Mouse (Mus musculus) embryo, embryonic 10 days (tissue): ENCODE results near the gene Cpe.
"Not testable (repeated sequence)": the region's sequence is repeated elsewhere in the genome, so short reads cannot be mapped to it uniquely, and the experiment has no call there.

Source experiments
- DNase-seq: peaks from one replicate; pipeline ENCODE4 v3.0.0-alpha.2; 2015; ENCODE audit warnings: low spot score

Cpe gene

DNA sequence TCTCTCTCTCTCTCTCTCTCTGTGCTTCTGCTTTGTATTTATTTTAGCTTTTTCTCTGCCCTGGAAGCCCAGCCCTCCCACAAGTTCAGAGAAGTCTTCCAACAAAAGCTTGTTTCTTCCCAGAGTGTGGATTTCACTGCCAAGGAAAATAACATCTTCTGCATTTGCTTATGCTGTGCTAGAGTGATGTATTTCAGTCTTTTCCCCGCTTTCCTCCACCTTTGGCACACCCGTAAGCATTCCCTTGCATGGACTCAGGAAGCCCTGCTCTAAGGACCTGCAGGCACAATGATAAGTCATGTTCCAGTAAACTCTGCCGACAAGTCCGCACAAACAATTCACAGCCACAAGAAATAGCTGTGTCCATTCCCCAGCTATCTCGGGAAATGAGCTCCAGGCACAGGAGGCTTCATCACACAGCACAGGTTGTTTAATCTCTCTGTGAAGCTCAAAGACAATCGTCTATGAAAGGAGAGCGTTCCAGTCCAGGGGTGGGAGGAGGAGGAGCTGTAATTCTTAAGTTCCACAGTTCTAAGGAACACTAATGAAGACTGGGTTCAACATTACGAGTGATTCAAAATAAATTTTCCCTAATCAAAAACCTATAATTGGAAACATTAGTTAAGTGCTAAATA lies 17.8 kb downstream of the Cpe start:
- no peak for DNase-seq

DNA sequence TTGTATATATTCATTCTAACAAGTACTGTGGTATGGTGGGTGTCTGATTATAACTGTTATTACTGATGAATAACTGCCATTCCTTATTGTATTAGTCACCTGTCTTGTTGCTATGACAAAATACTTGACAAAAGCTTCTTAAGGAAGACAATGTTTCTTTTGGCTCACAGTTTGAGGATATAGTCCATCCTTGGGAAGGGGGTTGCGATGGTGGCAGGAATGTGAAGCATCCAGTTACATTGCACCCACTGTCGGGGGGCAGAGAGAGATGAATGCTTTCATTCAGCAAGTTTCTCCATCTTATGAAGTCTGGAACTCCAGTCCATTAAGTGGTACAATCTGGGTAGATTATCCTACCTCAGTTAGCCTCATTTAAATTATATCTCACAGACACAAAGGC lies 19.9 kb downstream of the Cpe start:
- DNase-seq, result no peak

DNA sequence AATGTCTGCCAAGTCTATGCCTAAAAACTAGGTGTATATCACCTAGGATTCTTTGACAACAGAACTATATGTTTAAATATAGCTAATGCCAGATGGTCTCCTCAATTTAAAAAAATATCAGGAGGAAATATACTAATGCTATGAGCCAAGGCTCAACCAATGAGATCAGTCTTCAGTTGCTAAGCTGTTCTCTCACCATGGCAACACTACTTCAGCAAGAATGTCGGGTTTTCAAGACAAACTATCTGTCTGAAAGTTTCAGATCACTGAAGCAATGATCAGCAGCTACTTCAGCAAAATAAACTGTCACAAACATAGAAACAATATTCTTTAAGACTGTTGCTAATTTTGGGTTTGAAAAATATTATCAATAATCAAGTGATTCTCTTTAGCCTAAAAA lies 20.9 kb downstream of the Cpe start:
- DNase-seq, result no peak

DNA sequence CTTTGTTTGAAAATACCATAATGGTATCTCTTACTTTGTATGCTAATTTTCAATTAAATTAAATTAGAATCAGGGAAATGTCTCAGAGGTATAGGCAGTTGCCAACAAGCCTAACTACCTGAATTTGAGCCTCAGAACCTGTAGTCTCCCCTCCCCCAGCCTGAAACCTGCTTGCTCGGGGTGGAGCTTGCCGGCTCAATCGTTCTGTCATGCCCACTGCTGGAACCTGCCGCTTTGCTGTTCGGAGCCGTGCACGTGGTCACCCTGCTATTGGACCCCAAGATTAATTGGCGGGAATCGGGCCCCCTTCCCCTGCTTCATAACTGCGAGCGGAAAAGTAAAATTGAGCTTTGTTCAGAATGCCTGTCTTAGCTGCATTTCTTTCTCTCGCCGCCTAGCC lies 26.5 kb downstream of the Cpe start:
- not testable (repeated sequence) for DNase-seq

DNA sequence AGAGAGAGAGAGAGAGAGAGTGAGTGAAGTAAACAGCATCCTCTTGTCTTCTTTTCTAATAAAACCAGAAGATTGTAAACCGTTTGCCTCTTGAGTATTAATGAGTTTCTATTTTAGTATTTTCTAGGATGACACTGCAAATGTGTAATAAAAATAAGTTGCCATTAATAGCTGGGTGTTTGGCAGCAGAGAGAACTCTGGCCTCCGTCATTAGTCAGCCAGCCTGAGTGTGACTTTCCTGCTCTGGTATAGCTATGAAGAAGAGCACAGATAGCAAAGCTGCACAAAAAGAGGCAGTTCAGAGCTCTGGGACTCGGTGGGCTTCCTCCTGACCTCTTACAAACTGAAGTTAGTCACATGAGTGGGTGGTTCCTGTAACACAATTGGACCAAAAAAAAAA lies 27.3 kb downstream of the Cpe start:
- DNase-seq, result no peak

DNA sequence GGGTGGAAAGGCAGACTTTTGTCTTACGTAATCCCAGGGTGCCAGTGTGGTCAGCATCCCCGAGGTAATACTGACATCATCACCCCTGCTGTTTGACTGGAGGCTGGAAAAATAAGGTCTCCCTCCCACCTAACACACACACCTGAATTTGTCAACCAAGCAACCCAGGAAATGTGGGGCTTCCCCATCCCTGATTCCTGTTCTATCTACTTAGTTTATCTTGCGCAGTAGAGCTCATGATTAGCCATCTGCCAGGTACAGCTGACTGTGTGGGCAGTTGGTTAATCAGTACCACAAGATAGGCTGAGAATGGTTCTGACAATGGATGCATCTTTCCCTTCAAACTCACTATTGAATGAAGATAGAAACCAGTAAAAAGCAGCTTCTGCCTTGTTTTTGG lies 28.0 kb downstream of the Cpe start:
- no peak for DNase-seq

DNA sequence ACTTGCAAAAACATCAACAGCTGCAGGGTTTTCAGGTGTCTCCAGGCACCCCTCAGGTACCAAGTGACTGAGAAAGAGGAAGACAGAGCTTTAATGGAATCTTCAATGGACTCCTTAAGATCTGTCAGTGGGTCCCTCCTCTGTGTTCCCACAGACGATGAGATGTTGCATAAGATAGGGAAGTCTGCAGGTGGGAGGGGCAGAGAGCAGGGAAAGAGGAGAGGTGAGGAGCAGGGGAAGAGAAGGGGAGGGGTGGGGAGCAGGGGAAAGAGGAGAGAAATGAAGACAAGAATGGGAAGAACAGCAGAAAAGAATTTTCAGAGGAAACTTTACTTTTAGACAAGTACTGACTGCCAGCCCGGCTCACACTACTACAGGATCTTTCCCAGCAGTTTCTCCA lies 28.5 kb downstream of the Cpe start:
- no peak for DNase-seq

DNA sequence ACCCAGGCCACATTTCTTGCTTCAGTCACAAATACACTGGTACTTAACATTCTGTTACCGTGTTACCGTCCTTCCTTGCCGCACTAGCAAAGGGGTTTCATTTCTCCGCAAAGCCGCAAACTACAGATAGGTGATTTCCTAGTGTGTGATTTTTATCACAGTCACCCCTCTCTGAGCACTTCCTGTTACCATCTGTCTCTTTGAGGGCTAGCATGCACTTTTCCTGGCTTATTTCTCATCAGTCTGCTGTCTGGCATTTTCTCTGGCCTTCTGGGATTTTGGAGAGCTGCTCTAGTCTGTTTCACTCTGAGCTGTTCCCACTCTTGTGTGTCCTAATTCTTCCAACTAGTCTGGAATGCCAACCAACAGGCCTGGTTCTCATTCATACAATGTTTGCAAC lies 33.8 kb downstream of the Cpe start:
- DNase-seq, result no peak

DNA sequence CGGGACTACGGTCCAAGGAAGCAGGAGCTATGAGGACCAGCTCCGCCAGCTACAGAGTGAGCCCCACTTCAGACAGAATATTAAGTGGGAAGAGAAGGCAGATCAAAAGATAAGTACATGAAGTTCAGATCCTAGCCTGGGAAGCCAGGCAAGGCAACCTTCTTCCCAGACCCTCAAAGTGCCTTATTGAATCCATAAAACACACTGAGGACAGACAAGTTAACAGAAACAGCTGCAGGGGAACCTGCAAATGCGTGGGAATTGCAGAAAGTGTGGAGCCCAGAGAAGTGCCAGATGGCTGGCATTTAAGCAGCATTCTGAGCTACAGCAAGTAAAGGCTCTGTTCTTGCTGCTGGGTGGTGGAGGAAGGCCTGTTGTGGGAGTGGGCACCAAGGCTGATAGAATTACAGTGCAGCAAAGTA lies 34.9 kb downstream of the Cpe start:
- no peak for DNase-seq

DNA sequence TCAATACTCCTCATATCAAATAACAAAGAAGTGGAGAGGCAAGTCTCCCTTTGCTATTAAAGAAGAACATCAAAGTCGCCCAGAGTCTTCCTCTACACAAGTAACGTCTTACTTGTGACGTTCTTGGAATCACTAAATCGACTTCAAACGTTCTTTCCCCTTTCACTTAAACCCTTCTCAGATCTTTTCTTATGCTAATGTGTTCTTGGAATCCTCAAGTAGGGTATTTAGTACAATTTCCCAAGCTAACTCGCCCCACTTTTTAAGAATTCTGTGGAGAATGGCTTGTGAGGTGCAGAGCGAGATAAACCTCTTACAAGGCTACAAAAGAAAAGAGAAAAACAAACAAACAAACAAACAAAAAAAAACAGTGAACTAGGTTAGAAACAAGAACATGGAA lies 35.3 kb downstream of the Cpe start:
- DNase-seq, result no peak

DNA sequence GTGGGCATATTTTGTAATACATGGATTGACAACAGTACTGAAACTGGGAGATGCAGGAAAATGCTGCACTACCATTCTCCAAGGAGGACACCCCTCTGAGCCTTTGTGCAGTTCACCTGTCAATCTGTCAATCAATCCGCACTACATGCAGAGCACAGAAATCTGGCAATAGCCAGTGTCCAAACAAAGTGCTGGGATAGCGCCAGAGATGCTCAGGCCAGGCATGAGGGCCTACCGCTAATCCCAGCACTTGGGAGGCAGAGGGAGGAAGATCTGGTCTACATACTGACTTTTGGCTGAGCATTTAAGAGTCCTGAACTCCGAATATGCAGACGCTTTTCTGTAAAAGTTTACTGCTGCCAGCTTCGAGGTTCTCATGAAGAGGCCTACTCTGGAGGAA lies 37.0 kb downstream of the Cpe start:
- DNase-seq, result no peak

DNA sequence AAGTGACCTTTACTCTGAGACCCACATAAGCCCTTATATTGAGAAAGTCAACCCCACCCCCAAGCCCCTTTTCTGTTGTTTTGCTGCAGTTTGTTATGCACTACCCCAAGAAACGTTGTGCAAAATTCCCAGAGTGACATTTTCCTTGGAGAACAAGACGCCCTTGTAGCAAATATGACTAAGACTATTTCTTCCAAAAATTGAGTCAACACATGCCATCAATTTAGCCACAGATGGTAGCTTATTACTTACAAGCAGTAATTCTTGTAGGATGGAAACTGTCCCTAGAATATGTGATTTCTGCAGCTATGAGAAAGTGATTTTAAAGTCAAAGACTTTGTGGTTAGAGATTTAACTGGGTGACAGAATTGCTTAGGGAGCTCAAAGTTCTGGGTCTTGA lies 37.8 kb downstream of the Cpe start:
- DNase-seq, result no peak

DNA sequence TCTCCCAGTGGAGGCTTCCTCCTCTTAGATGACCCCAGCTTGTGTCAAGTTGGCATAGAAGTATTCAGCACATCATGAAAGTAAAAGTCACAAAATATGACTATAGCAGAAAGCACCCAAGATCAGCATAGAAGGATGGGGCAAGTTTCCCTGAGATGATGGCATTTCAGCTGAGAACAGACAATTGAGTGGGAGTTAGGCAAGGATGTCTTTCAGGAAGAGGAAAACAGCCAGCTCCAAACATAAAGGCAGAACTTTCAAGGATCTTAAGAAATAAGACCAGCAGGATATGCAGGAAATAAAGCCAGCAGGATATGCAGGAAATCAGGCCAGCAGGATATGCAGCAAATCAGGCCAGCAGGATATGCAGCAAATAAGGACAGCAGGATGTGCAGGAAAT lies 40.6 kb downstream of the Cpe start:
- DNase-seq, result no peak

DNA sequence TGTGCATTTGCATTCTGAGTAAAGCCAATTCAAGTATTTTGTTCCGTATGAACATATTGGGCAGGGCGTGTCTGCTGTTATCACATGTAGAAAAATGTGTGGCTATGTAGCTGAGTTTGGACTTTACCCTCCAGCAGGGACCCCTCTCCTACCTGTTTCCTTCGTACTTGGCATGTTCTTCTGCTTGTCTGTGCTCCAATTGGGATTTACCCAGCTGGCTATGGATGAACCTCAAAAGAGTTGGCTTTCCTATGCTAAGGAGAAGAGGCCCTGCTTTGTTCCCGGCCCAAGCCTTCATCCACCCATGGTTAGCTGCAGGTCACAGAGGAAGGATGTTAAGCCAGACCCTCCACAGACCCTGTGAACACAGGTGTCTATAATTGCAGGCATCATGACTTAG lies 44.8 kb downstream of the Cpe start:
- DNase-seq, result no peak

DNA sequence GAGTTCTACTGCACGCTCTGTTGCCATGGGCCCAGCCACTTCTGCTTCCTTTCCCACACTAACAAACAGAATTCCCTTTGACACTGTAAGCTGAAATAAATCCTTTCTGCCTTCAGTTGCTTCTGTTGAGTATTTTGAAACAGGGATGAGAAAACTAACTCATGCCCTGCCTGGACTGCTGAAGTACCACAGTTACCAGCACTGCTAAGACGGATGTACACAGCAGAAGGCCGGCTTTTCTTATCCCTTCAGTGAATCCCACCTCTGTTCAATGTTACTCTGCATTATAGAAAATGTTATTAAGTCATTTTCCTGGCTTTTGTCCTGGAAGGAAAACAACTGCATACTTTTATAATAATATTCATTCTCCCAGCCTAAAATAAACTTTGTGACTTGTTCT lies 45.7 kb downstream of the Cpe start:
- DNase-seq, result no peak

DNA sequence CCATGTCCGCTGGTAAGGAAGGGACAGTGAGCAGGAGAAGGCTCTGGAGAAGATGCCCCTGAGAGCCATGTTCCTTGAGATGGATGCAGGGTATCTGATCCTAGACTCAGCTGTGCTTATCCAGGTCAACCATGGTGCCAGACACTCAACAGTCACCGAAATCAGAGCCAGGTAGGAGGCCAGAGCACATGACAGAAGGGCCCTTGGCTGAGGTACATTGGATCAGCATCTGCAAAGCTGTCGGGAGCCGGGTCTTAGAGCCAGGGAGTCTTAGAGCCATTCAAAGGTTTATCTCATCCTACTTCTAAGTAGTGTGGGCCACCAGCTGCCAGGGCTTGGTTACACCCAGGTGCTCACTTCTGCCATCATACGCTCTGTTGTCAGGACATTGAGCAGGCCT lies 46.4 kb downstream of the Cpe start:
- no peak for DNase-seq

DNA sequence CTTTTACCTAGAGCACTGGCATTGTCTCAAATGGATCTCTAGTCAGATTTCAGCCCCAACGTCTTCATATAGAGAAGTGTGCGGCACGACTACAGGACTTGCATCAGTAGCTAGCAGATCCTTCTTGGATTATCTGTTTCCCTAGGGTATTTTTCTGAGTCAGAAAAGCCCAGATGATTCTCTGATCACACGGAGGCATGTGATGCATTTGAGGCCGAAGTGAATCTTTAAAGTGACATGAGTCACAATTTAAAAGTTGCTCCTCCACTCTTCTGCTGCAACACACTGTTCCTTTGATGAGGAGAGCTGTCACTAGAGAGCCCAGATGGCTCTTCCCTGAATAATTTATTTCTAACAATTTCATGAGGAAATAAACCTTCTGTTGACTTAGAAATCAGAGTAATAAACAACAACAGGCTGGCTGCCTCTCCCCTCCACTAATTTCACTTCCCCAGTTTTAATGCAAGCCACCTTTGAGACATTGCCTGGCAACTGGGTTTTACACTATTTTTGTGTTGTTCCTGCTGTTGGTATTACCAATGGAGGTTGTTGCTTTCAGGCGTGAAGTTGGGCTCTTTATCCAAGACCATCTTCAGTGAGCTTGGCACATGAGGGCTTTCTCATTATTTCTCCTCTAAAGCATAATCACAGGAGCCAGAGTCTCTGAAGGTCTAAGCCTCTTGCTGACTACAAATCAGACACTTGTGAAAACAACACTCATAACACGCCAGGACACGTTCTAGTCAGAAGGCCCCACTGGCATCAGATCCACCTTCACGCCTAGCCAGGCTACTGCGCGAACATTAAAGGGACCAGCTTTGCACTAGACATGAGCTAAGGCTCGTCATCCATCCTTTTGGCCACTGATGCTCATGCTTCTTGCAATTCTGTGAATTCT lies 48.5 kb downstream of the Cpe start:
- DNase-seq, result no peak

DNA sequence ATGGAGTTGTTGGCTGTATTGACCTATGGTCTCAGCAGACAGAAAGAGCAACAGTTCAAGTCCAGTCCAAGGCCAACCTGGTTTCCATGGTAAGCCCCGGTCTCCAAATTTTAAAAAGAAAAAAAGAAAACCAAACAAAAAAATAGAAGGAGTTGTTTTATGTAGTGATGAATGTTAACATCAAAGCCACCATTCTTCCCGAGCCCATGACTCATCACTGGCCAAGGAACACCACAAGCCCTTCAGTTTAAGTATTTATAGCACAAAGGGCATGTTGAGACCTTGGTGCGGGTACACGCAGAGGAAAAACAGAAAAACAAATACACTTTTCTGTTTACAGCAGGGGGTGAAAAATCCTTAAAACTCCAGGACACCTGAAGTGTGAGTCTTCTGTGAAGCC lies 49.5 kb downstream of the Cpe start:
- no peak for DNase-seq

DNA sequence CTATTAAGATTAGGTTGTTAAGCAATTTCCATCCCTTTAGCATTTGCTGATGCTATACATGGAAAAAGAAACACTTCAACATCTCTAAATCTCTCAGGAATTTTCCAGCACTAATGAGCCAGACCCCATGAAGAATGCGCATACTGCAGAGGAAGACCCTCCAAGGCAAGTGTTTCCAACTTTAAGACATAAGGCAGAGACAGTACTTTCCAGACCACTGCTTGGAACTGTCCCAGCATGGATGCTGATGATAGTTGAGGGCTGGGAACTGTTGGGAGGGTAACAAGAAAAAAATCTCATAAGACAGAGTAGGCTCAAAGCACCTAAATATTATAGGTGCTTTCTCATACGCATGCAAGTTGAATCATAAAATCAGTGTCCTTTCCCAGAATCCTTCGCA lies 50.1 kb downstream of the Cpe start:
- no peak for DNase-seq

DNA sequence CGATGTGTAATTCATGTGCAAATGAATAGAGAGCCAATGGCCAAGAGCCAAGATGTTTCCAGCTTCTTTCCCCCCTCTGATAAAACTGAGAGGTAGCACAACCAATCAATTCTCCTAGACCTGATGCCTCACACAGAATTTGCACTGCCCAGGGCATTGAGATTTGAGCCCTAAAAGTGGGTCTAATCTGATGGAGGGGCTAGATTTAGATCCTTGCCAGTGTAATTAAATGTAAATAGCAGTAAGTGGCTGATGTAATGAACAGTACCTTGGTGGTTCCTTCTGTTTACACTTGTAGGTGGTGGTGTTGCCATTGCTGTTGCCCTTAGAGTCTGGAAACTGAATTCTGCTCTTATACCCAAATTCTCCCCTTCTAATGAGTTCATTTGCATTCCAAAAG lies 52.3 kb downstream of the Cpe start:
- DNase-seq, result no peak

DNA sequence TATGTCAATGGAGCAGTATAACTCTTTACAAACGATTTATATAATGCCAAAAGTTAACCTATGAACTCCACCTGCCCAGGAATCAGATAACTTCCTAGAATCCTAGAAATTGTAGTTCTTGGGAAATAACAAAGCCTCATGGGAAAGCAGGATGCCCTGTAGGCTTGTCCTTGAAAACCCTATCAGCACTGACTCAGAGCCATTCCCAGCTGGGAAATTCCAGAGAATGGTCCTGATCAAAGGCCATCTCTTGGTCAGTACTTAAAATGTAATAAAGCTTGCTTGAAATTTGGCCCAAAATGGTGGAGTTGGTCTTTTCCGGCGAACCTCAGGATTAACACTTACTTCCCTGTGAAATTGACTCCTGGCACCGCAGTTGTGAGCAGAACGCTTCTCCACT lies 53.2 kb downstream of the Cpe start:
- no peak for DNase-seq

DNA sequence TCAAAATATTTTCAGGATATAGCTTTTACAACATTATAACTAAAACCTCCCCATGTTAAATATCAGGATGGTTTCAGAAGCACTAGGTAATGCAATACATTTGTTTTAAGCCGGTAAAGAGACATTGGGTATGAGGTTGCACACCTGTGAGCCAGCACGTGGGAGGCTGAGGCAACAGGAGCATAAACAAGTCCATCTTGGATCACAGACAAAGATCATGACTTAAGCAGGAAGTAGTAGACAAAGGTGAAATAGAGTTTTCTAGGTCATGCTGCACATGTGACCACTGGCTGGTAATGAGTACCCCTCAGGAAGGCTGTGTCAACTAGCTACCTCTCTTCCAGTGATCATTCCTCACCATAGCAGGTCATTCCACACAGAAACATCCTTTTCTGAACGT lies 58.0 kb downstream of the Cpe start:
- no peak for DNase-seq

DNA sequence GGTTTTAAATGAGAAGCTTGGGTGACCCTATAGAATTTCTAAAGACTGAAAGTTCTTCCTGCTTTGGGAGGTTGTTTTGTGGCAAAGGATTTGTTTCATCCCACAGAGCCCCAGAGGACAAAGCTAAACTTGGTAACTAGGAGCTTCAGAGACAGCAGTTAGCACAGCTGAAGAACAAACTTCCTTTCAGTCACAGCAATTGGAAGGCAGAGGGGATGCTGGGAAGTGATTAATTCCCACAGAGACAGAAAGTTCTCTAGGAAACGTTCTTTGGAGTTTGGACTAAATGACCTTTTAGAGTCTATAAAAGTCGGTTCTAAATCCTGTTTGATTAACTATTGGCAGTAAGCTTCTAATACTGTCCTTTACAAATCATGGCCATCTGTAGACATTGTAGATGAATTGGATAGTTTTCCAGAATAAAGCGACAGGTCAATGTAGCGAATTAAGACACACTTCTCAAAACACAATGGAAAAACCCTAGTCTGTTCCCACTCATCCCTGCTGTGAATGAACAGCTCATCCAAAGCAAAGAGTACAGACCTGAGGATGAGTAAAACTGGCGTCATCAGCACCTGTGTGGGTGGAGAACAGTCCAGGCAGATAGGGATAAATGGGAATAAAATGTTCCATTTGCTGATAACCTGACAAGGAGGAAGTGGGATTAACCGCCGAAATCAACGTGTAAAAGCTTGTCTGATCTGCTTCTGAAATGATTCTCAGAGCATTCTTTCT lies 58.6 kb downstream of the Cpe start:
- DNase-seq, result no peak
